Mouse (Mus musculus): ENCODE data around the gene Esrrb.

Gene Esrrb

GRCm38 (mm10) chr12:86402718-86403117 is 41.8 kb downstream of the Esrrb start:
- in situ Hi-C loops (cut with MboI, MseI) = loop anchor here (5.0 kb wide), 1 partner anchor 265 kb away; no protein-coding TSS in a partner anchor

GRCm38 (mm10) chr12:86421490-86421904 is 60.6 kb downstream of the Esrrb start:
- in situ Hi-C loops (cut with MboI, MseI) = no loop called here

- in situ Hi-C loops (cut with MboI, MseI) = no loop called here
These were observed 61.4 kb downstream of the Esrrb start for GRCm38 (mm10) chr12:86422166-86422910.

GRCm38 (mm10) chr12:86423102-86423501 is 62.2 kb downstream of the Esrrb start:
- in situ Hi-C loops (cut with MboI, MseI) = no loop called here

GRCm38 (mm10) chr12:86427585-86427984 is 66.7 kb downstream of the Esrrb start:
- in situ Hi-C loops (cut with MboI, MseI) = no loop called here

- in situ Hi-C loops (cut with MboI, MseI) = no loop called here
These were observed 70.8 kb downstream of the Esrrb start for GRCm38 (mm10) chr12:86431671-86432070.

GRCm38 (mm10) chr12:86433371-86433821 is 72.5 kb downstream of the Esrrb start:
- in situ Hi-C loops (cut with MboI, MseI) = no loop called here

- in situ Hi-C loops (cut with MboI, MseI) = no loop called here
These were observed 74.7 kb downstream of the Esrrb start for GRCm38 (mm10) chr12:86435651-86436050.

GRCm38 (mm10) chr12:86450848-86451247 is 89.9 kb downstream of the Esrrb start:
- in situ Hi-C loops (cut with MboI, MseI) = no loop called here

GRCm38 (mm10) chr12:86455009-86455408 is 94.1 kb downstream of the Esrrb start:
- in situ Hi-C loops (cut with MboI, MseI) = no loop called here

- in situ Hi-C loops (cut with MboI, MseI) = no loop called here
These were observed 102.0 kb downstream of the Esrrb start for GRCm38 (mm10) chr12:86462742-86463470.

- in situ Hi-C loops (cut with MboI, MseI) = no loop called here
These were observed 103.5 kb downstream of the Esrrb start for GRCm38 (mm10) chr12:86464385-86464784.

- in situ Hi-C loops (cut with MboI, MseI) = no loop called here
These were observed 105.3 kb downstream of the Esrrb start for GRCm38 (mm10) chr12:86466180-86466579.

- in situ Hi-C loops (cut with MboI, MseI) = no loop called here
These were observed 109.0 kb downstream of the Esrrb start for GRCm38 (mm10) chr12:86469919-86470318.

GRCm38 (mm10) chr12:86470912-86471311 is 110.0 kb downstream of the Esrrb start:
- in situ Hi-C loops (cut with MboI, MseI) = no loop called here

- in situ Hi-C loops (cut with MboI, MseI) = no loop called here
These were observed 112.7 kb downstream of the Esrrb start for GRCm38 (mm10) chr12:86473630-86474029.

GRCm38 (mm10) chr12:86475994-86476393 is 115.1 kb downstream of the Esrrb start:
- in situ Hi-C loops (cut with MboI, MseI) = no loop called here

GRCm38 (mm10) chr12:86478908-86479307 is 118.0 kb downstream of the Esrrb start:
- in situ Hi-C loops (cut with MboI, MseI) = no loop called here

- in situ Hi-C loops (cut with MboI, MseI) = no loop called here
These were observed 121.1 kb downstream of the Esrrb start for GRCm38 (mm10) chr12:86482029-86482428.

- in situ Hi-C loops (cut with MboI, MseI) = no loop called here
These were observed 122.5 kb downstream of the Esrrb start for GRCm38 (mm10) chr12:86483413-86483841.

- in situ Hi-C loops (cut with MboI, MseI) = no loop called here
These were observed 127.1 kb downstream of the Esrrb start for GRCm38 (mm10) chr12:86488005-86488404.

- in situ Hi-C loops (cut with MboI, MseI) = no loop called here
These were observed 129.1 kb downstream of the Esrrb start for GRCm38 (mm10) chr12:86490052-86490451.

GRCm38 (mm10) chr12:86491500-86491899 is 130.6 kb downstream of the Esrrb start:
- in situ Hi-C loops (cut with MboI, MseI) = no loop called here
